Mouse (Mus musculus): Measurements from ENCODE around the gene Ube2o.

- TF ChIP-seq CTCF (IDR thresholded peaks at IDR 0.05; ENCODE audit: low read depth, low read length) (no peak), POLR2A (IDR thresholded peaks at IDR 0.05; ENCODE audit: extremely low read depth, insufficient read depth, low read length) (no peak)
Measured at GRCm38 (mm10) chr11:116556308-116556707, 24.9 kb downstream of the Ube2o start.

Measured in liver, adult 2 months (tissue).